Mouse (Mus musculus) embryonic facial prominence, embryonic 15.5 days (tissue): ENCODE measurements at regions not wholly inside any gene's neighbourhood (a gene's known extent, or its start where the extent isn't known, plus 50 kb on each side); places are given as distances from the start of the nearest gene placed in this dataset.

Experiments used
- ATAC-seq: fragments of 200-750 bp; cut with Nextera tagmentation; 2 replicates; pipeline ENCODE4 v1.8.0; 2017; ENCODE audit warnings: low read depth, moderate TSS enrichment; ENCODE audit not compliant: insufficient number of reproducible peaks, low FRiP score, low TSS enrichment
- H3K27ac ChIP-seq: fragments of 300-500 bp; sonication (generic); replicated peaks from 2 replicates; pipeline ENCODE4 v1.5.1; 2015; ENCODE audit warnings: mild to moderate bottlenecking, inconsistent platforms
- H3K27me3 ChIP-seq: fragments of 300-500 bp; sonication (generic); 2 replicates; pipeline ENCODE4 v1.6.1; 2015; ENCODE audit warnings: inconsistent platforms
- H3K36me3 ChIP-seq: fragments of 300-500 bp; sonication (generic); 2 replicates; pipeline ENCODE4 v1.6.1; 2015; ENCODE audit warnings: mild to moderate bottlenecking, inconsistent platforms
- H3K4me1 ChIP-seq: fragments of 300-500 bp; sonication (generic); 2 replicates; pipeline ENCODE4 v1.6.1; 2015; ENCODE audit warnings: inconsistent platforms
- H3K4me2 ChIP-seq: fragments of 300-500 bp; sonication (generic); replicated peaks from 2 replicates; pipeline ENCODE4 v1.6.1; 2015; ENCODE audit warnings: mild to moderate bottlenecking, inconsistent platforms
- H3K4me3 ChIP-seq: fragments of 300-500 bp; sonication (generic); replicated peaks from 2 replicates; pipeline ENCODE4 v1.5.1; 2015; ENCODE audit warnings: mild to moderate bottlenecking, inconsistent platforms
- H3K9ac ChIP-seq: fragments of 300-500 bp; sonication (generic); 2 replicates; pipeline ENCODE4 v1.6.1; 2015; ENCODE audit warnings: inconsistent platforms
- H3K9me3 ChIP-seq: fragments of 300-500 bp; sonication (generic); replicated peaks from 2 replicates; pipeline ENCODE4 v1.6.1; 2016; ENCODE audit warnings: inconsistent platforms
- WGBS: fragments of 180-500 bp; shearing (Covaris S2); methylation state at CpG from one replicate; pipeline ENCODE4 v1.1.7; 2015; 5-methylcytosine and 5-hydroxymethylcytosine counted together

DNA sequence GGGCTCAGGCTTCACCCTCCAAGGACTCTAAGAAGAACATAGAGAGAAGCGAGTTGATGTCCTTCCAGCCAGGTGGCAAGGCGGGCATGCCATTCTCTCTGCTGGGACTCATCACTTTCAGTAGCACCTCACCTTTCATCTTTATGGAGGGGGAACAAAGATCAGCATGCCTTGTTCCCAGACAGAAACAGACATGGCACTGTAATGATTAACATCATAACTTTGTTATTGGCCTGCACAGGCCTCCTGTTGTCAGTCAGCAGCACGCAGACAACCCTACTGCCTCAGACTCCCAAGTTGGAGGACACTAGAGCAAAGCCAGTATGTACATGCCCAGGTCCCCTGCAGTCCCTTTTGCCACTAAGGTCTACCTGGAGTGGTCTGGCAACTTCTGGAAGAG is 81.3 kb upstream of the Klf4 start:
- no peak overlapping the region for H3K27ac ChIP-seq

DNA sequence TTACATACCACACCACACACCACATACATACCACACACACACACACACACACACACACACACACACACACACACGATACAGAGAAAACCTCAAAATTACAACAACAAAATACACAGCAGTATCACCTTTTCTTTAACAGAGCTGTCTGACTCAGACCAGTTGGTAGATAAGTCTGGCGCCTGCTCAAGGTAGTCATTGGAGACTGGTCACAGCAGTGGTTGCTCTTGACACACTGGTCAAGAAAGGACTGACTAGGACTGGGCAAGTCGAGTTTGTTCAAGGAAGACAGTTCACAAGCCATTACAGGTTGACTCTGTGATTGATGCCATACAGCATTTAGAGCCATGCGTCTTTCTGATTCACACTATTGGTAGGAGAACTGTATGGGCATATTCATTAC is 78.7 kb upstream of the Klf4 start:
- H3K4me1 ChIP-seq: no peaks in the 10 kb centered on the region
- no peak for ATAC-seq
- no peaks in the 10 kb centered on the region for H3K36me3 ChIP-seq
- 91% methylated on average over 4 of the region's 4 CpGs for WGBS
- no peak overlapping the region for H3K9ac ChIP-seq
- H3K27ac ChIP-seq: no peak overlapping the region
- H3K4me3 ChIP-seq: no peak overlapping the region
- H3K4me2 ChIP-seq: no peak overlapping the region
- no peaks in the 10 kb centered on the region for H3K9me3 ChIP-seq
- no peaks in the 10 kb centered on the region for H3K27me3 ChIP-seq

More for the DNA sequence above, 81.3 kb upstream of the Klf4 start:
- Histone ChIP-seq H3K9me3 (no peaks in the 10 kb centered on the region), H3K27me3 (no peaks in the 10 kb centered on the region), H3K4me2 (no peak overlapping the region), H3K4me3 (no peak overlapping the region), H3K36me3 (no peaks in the 10 kb centered on the region), H3K9ac (no peak overlapping the region), H3K4me1 (no peaks in the 10 kb centered on the region)
- 91% methylated on average over 3 of the region's 3 CpGs for WGBS
- ATAC-seq: no peak

DNA sequence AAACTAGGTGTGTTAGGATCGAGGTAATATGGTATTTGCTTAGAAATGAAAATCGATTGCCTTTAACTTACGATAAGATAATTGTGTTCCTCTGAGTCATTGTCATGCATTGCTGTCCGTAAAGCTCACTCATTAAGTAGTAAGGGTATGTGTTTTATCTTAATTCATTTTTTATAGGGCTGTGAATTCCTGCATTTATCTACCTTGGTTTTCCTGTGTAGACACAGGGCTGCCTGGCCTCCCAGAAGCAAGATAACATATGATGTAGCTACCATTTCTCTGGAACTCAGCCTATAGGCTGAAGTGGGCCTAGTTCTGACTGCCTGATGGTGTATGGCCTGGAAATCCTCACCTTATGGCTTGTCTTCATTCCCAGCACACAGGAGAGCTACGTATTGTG is 76.9 kb upstream of the Klf4 start:
- no peaks in the 10 kb centered on the region for H3K4me1 ChIP-seq
- no peak for ATAC-seq
- WGBS: 83% methylated on average over 5 of the region's 5 CpGs

DNA sequence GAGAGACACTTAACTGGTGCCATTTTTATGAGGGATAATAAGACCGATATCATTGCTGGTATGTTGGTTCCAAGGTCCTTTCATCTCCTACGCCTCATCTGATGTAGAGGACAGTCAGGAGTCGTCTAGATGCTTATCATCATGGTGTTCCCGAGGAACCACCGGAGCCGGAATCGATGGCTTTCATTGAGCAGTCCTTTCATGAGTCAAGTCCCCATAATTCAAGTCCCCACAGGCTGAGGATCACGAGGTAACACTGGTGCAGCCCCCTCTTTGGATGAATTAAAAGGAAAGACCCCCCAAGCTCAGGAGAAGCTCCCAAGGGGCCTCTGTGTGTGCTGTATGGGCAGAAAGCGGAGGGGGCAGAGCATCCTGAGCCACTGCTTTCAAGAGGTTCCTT is 73.3 kb upstream of the Klf4 start:
- no peak overlapping the region for H3K9ac ChIP-seq
- no peaks in the 10 kb centered on the region for H3K27me3 ChIP-seq
- no peak overlapping the region for H3K4me3 ChIP-seq
- no peaks in the 10 kb centered on the region for H3K4me1 ChIP-seq
- 82% methylated on average over 9 of the region's 9 CpGs for WGBS
- ATAC-seq: no peak
- H3K36me3 ChIP-seq: no peaks in the 10 kb centered on the region
- H3K27ac ChIP-seq: no peak overlapping the region
- no peaks in the 10 kb centered on the region for H3K9me3 ChIP-seq
- H3K4me2 ChIP-seq: no peak overlapping the region

More for the DNA sequence above, 76.9 kb upstream of the Klf4 start:
- Histone ChIP-seq H3K4me3 (no peak overlapping the region), H3K9me3 (no peaks in the 10 kb centered on the region), H3K27ac (no peak overlapping the region), H3K4me2 (no peak overlapping the region), H3K36me3 (no peaks in the 10 kb centered on the region), H3K27me3 (no peaks in the 10 kb centered on the region), H3K9ac (no peak overlapping the region)

DNA sequence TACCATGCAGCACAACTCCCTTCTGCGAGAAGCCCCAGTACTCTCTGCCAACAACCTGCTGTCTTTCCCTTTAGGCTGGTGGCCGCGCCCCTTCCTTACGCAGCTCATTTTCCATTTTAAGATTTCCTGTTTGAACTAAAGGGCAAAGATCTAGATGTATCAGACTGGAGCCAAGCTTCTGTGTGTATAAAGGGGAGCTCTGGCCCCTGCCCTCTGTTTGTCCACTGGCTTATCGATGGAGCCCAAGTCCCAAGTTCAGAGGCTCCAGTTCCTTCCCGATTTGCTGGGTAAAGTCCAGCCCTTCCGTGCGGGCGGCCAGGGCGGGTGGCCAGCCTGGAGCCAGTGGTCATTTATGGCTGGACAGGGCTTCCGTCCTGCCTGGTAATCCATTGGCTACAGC is 72.6 kb upstream of the Klf4 start:
- no peak overlapping the region for H3K27ac ChIP-seq
- H3K27me3 ChIP-seq: no peaks in the 10 kb centered on the region
- H3K4me2 ChIP-seq: no peak overlapping the region
- no peaks in the 10 kb centered on the region for H3K9me3 ChIP-seq
- H3K4me3 ChIP-seq: no peak overlapping the region
- WGBS: 86% methylated on average over 11 of the region's 11 CpGs
- H3K36me3 ChIP-seq: no peaks in the 10 kb centered on the region
- H3K9ac ChIP-seq: no peak overlapping the region
- H3K4me1 ChIP-seq: no peaks in the 10 kb centered on the region
- no peak for ATAC-seq

DNA sequence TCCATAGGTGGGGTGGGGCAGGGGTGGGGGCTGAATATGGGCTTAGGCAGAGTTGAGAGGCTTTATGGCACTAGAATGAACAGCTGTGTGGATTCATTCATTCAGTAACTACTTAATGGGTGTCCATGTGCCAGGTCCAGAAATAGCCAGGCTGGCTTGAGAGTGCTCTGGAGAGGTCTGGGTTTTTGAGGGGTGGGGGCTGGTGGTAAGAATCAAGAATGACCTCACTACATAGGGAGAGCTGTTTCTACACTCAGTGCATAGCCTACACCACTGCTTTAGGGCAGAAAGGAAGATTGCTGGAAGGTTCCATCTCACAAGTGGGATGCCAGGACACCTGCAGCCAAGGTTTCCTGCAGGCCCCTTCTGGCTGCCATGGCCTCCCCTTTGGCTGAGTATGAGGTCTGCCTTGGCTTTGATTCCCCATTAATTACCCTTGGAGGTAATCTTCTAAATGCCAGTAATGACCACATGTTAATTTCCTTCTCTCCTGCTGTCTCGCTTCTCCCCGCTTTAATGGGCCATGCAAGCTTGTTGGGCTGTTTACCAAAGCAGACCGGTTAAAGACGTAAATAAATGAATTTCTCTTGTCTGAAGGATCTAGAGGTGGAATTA is 71.7 kb upstream of the Klf4 start:
- Histone ChIP-seq H3K27me3 (no peaks in the 10 kb centered on the region), H3K9ac (no peak overlapping the region), H3K4me1 (no peaks in the 10 kb centered on the region), H3K9me3 (no peaks in the 10 kb centered on the region), H3K4me2 (no peak overlapping the region), H3K27ac (0 out of 2 replicates have a peak overlapping the region, but pooled peaks have one; percentile 22), H3K36me3 (no peaks in the 10 kb centered on the region), H3K4me3 (no peak overlapping the region)
- WGBS: 88% methylated on average over 4 of the region's 4 CpGs
- ATAC-seq: no peak

DNA sequence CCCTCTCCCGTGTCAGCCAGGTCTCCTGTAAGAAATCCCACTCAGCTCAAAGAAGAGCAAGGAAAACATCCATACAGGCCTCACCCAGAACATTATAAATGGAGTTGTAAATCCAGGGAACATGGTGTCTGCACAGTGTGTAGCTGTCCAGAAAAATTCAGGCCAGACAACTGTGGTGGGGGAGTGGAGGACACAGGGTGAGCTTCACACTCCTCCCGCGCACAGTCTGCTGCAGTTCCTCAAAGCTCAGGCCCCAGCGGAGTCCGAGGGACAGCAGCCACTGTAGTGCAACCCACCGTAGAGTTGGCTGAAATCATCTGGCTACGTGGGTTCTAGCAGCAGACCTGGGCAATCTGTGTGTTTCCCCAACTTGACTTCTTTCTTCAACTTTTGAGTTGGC is 62.9 kb upstream of the Klf4 start:
- Histone ChIP-seq H3K4me1 (no peaks in the 10 kb centered on the region), H3K27ac (no peak overlapping the region), H3K4me2 (no peak overlapping the region), H3K36me3 (no peaks in the 10 kb centered on the region), H3K4me3 (no peak overlapping the region), H3K9ac (no peak overlapping the region), H3K27me3 (no peaks in the 10 kb centered on the region), H3K9me3 (no peaks in the 10 kb centered on the region)
- 84% methylated on average over 7 of the region's 7 CpGs for WGBS
- ATAC-seq: no peak

DNA sequence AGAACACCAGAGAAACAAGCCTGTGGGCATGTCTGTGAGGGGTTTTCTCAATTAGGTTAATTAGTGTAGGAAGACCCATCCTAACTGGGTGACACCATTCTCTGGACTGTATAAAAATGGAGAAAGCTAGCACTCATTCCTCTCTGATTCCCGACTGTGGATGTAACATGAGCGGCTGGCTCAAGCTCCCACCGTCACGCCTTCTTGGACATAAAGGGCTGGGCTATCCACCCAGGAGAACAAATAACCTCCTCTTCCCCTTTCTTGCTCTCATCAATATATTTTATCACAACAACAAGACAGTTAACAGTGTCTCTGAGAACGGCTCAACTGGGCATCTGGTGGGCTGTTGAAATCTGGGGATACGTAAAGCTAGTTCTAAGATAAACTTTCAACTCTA is 62.4 kb upstream of the Klf4 start:
- no peaks in the 10 kb centered on the region for H3K36me3 ChIP-seq
- no peak for ATAC-seq
- WGBS: 81% methylated on average over 6 of the region's 6 CpGs
- no peak overlapping the region for H3K4me3 ChIP-seq
- no peak overlapping the region for H3K9ac ChIP-seq
- no peak overlapping the region for H3K27ac ChIP-seq
- H3K4me2 ChIP-seq: no peak overlapping the region
- no peaks in the 10 kb centered on the region for H3K9me3 ChIP-seq
- no peaks in the 10 kb centered on the region for H3K4me1 ChIP-seq
- H3K27me3 ChIP-seq: no peaks in the 10 kb centered on the region

DNA sequence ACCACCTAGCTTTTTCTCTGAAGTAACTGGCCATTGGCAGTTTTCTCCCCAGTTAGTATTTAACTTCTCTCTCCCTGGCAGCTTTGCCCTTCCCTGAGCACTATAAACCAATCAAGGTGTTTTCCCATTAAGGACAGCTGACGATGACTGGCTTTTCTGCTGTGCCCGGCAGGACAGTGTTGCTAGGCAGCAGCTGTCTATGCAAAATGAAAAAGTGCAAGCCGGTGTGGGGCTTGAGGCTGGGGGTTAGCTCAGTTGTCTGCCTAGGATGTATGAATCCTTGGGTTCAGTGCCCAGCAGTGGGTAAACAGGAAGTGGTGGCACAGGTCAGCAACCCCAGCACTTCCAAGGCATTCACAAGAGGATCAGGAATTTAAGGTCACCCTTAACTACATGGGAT is 60.9 kb upstream of the Klf4 start:
- Histone ChIP-seq H3K9ac (no peak overlapping the region), H3K4me3 (no peak overlapping the region), H3K27me3 (no peaks in the 10 kb centered on the region), H3K27ac (no peak overlapping the region), H3K9me3 (no peaks in the 10 kb centered on the region), H3K4me2 (no peak overlapping the region), H3K36me3 (no peaks in the 10 kb centered on the region), H3K4me1 (no peaks in the 10 kb centered on the region)
- 39% methylated on average over 3 of the region's 3 CpGs for WGBS
- no peak for ATAC-seq

DNA sequence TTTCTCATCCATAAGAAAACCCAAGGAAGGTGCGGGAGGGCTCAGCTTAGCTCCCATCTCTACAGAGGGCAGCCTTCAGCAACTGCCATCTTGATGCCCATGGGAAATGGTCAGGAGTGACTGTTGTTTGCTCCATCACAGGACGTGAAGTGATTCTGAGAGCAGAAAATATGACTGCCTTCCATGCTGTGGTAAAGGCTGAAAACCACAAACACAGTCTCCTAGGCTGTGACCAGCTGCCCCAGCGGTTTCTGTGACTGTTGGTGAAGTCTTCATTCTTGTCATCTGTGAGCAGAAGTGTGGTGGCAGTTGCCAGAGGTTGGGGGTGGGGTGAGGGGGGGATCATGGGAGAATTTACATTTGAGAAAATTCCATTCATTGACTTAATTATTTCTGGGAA is 53.9 kb upstream of the Klf4 start:
- Histone ChIP-seq H3K36me3 (no peaks in the 10 kb centered on the region), H3K27me3 (no peaks in the 10 kb centered on the region), H3K9ac (no peak overlapping the region), H3K9me3 (no peaks in the 10 kb centered on the region), H3K4me1 (0 out of 2 replicates have a peak, but pooled peaks cover 4% of the 10 kb centered on the region), H3K4me2 (no peak overlapping the region), H3K27ac (no peak overlapping the region), H3K4me3 (no peak overlapping the region)
- 70% methylated on average over 3 of the region's 3 CpGs for WGBS
- ATAC-seq: no peak

DNA sequence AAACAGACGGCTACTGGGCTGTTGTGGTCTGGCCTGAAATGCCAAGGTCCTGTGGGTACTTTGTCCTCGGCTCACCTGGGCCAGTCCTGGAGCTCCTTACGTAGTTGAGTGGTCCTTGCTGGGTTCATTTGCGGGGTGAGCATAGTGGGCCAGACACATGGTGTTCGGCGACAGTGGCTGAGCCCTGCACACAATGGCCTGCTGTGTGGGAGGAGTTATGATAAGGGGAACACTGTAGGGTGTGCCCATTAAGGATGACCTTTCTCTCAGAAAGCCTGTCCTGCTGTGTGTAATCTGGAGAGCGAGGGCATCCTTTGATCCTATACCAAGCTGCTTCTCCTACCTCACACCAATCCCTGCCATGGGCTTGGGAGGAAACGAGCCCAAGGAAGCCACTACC is 51.3 kb upstream of the Klf4 start:
- Histone ChIP-seq H3K27ac (no peak overlapping the region), H3K4me3 (no peak overlapping the region), H3K4me2 (no peak overlapping the region), H3K27me3 (no peaks in the 10 kb centered on the region), H3K9ac (no peak overlapping the region), H3K4me1 (0 out of 2 replicates have a peak, but pooled peaks cover 4% of the 10 kb centered on the region), H3K36me3 (no peaks in the 10 kb centered on the region), H3K9me3 (no peaks in the 10 kb centered on the region)
- no peak for ATAC-seq
- 71% methylated on average over 8 of the region's 8 CpGs for WGBS
